Mouse (Mus musculus) hindbrain, embryonic 14.5 days (tissue): Measurements from ENCODE around the gene Nbdy. TPM values are rescaled to one million over a fixed set of nuclear protein-coding genes. Genes with fewer than 3 reads are reported as not detected.
A peak's percentile ranks its signal among the peaks of the same experiment; 100 is the strongest.

Source experiments
- ATAC-seq: fragments of 200-750 bp; cut with Nextera tagmentation; 2 replicates; pipeline ENCODE4 v1.8.0; 2017; ENCODE audit warnings: moderate number of reproducible peaks, mild to moderate bottlenecking, moderate TSS enrichment, moderate library complexity; ENCODE audit not compliant: low FRiP score
- DNase-seq: peaks from one replicate; pipeline ENCODE4 v3.0.0-alpha.2; 2015; ENCODE audit warnings: low spot score
- H3K27ac ChIP-seq: fragments of 300-500 bp; sonication (generic); 2 replicates; pipeline ENCODE4 v1.5.1; 2014; ENCODE audit warnings: mild to moderate bottlenecking, moderate library complexity
- H3K27me3 ChIP-seq: fragments of 300-500 bp; sonication (generic); 2 replicates; pipeline ENCODE4 v1.6.1; 2014; ENCODE audit warnings: mild to moderate bottlenecking, low read length, mixed read lengths; ENCODE audit not compliant: control insufficient read depth, insufficient read depth
- H3K36me3 ChIP-seq: fragments of 300-500 bp; sonication (generic); replicated peaks from 2 replicates; pipeline ENCODE4 v1.6.1; 2014; ENCODE audit not compliant: control insufficient read depth, insufficient read depth
- H3K4me1 ChIP-seq: fragments of 300-500 bp; sonication (generic); replicated peaks from 2 replicates; pipeline ENCODE4 v1.6.1; 2014; ENCODE audit warnings: antibody characterized with exemption, low read length, mixed read lengths; ENCODE audit not compliant: control insufficient read depth, insufficient read depth
- H3K4me2 ChIP-seq: fragments of 300-500 bp; sonication (generic); replicated peaks from 2 replicates; pipeline ENCODE4 v1.6.1; 2014; ENCODE audit warnings: mild to moderate bottlenecking, moderate library complexity
- H3K4me3 ChIP-seq: fragments of 300-500 bp; sonication (generic); replicated peaks from 2 replicates; pipeline ENCODE4 v1.5.1; 2014; ENCODE audit warnings: mild to moderate bottlenecking, low read length
- H3K9ac ChIP-seq: fragments of 300-500 bp; sonication (generic); 2 replicates; pipeline ENCODE4 v1.6.1; 2014
- H3K9me3 ChIP-seq: fragments of 300-500 bp; sonication (generic); 2 replicates; pipeline ENCODE4 v1.6.1; 2016; ENCODE audit warnings: low read length; ENCODE audit not compliant: control insufficient read depth
- WGBS: fragments of 180-500 bp; shearing (Covaris S2); extraction: QIAGEN DNeasy Blood & Tissue Kit; methylation state at CpG from one replicate; pipeline ENCODE4 v1.1.7; 2014; 5-methylcytosine and 5-hydroxymethylcytosine counted together
- polyA plus RNA-seq: library from polyadenylated mRNA; unstranded; fragments of >200 nt; fragmentation: Nextera tagmentation; extraction: Ambion mirVana; gene quantifications from 2 replicates; pipeline ENCODE4 v1.2.1, GENCODE M21; 2014

Gene Nbdy
- 152 and 171 TPM in 2 replicates for polyA plus RNA-seq

GRCm38 (mm10) chrX:153723110-153723916 lies at the start of gene Nbdy:
Nbdy (plus strand) TSS chrX:153723590.
- peak within 1 kb of the TSS; percentile 60 for H3K4me3 ChIP-seq
- H3K9me3 ChIP-seq = no peaks in the 10 kb centered on the region
- H3K9ac ChIP-seq = peak within 1 kb of the TSS; percentile 76
- H3K27ac ChIP-seq = peak within 1 kb of the TSS; percentile 86
- no peaks in the 10 kb centered on the region; the same call in 1 of the 2 replicates for H3K36me3 ChIP-seq
- peak; percentile 96 for ATAC-seq
- H3K4me1 ChIP-seq = peaks cover 6% of the 10 kb centered on the region; the same call in 1 of the 2 replicates
- peak; percentile 65 for DNase-seq
- peak within 1 kb of the TSS; percentile 66 for H3K4me2 ChIP-seq
- H3K27me3 ChIP-seq = no peaks in the 10 kb centered on the region
- WGBS = 14% methylated on average over 32 of the region's 32 CpGs

DNA sequence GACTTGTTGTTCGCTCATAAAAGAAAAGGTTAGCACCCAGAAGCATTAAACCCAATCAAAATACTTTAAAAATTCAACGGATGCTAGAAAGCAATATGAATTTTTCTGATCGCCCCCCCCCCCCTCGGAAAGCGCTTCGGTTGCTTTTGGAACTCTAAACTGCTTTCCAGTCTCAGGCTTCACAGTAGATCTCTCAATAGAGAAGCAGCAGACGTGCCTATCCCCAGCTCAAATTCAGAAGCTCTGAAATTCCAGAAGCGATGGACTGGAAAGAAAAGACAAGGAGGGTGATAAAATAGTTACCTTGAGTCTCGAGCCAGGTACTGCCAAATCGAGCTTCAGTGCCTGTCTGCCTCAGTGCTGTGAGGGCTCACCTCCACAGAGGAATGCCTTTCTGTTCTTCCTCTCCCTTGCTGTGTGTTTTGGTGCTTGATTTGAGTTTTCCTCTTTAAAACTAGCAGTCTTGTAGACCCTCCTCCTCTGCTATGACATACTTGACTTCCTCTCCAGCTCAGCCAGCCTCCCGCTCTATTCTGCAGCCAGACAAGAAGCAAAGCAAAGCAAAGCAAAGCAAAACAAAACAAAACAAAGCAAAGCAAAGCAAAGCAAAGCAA lies 27.5 kb upstream of the Nbdy start, which contains the start of gene Kctd12b:
Gene Kctd12b, minus strand, starts transcription at position 610 of the 614 bp plus-strand sequence.
- ATAC-seq (no peak), DNase-seq (no peak)
- Histone ChIP-seq H3K27me3 (no peaks in the 10 kb centered on the region), H3K4me1 (no peaks in the 10 kb centered on the region), H3K36me3 (no peaks in the 10 kb centered on the region), H3K9ac (peak within 1 kb of the TSS; percentile 39), H3K27ac (peak within 1 kb of the TSS; percentile 32; the same call in 1 of the 2 replicates), H3K9me3 (no peaks in the 10 kb centered on the region), H3K4me2 (peak within 1 kb of the TSS; percentile 40), H3K4me3 (peak within 1 kb of the TSS; percentile 26)
- 16% methylated on average over 11 of the region's 11 CpGs for WGBS

GRCm38 (mm10) chrX:153700463-153700862 lies 22.9 kb upstream of the Nbdy start:
- WGBS = 69% methylated on average over 3 of the region's 3 CpGs

GRCm38 (mm10) chrX:153707735-153708134 lies 15.7 kb upstream of the Nbdy start:
- no peaks in the 10 kb centered on the region for H3K4me1 ChIP-seq
- DNase-seq (peak; percentile 41), ATAC-seq (no peak)
- no peak overlapping the region for H3K4me2 ChIP-seq
- no peaks in the 10 kb centered on the region for H3K27me3 ChIP-seq
- no peak overlapping the region for H3K9ac ChIP-seq
- 32% methylated on average over 4 of the region's 4 CpGs for WGBS
- no peak overlapping the region for H3K4me3 ChIP-seq
- no peaks in the 10 kb centered on the region for H3K9me3 ChIP-seq
- no peaks in the 10 kb centered on the region for H3K36me3 ChIP-seq
- H3K27ac ChIP-seq = no peak overlapping the region

More at GRCm38 (mm10) chrX:153700463-153700862, 22.9 kb upstream of the Nbdy start:
- DNase-seq (no peak), ATAC-seq (no peak)
- Histone ChIP-seq H3K4me3 (no peak overlapping the region), H3K27ac (no peak overlapping the region), H3K4me2 (no peak overlapping the region), H3K9me3 (no peaks in the 10 kb centered on the region), H3K9ac (no peak overlapping the region), H3K27me3 (no peaks in the 10 kb centered on the region), H3K4me1 (no peaks in the 10 kb centered on the region), H3K36me3 (no peaks in the 10 kb centered on the region)

DNA sequence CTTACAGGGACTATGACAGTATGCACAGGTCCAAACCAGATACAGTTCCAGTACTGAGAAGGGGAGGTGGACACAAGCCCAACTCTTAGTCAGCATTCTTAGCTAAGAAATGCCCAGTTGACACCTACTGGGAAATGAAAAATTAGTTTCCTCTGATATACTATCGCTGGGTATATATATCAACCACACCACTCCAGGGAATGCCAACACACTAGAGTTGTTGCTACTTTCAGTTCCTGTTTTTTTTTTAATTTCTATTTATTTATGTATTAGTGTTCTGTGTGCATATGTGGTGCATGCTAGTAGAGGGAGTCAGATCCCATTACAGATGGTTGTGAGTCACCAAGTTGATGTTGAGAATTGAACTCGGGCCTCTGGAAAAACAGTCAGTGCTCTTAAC lies 6.7 kb upstream of the Nbdy start:
- DNase-seq (no peak), ATAC-seq (no peak)
- Histone ChIP-seq H3K9ac (no peak overlapping the region), H3K36me3 (no peaks in the 10 kb centered on the region), H3K4me2 (no peak overlapping the region), H3K9me3 (no peaks in the 10 kb centered on the region), H3K4me1 (no peaks in the 10 kb centered on the region), H3K4me3 (no peak overlapping the region), H3K27me3 (no peaks in the 10 kb centered on the region), H3K27ac (no peak overlapping the region)
- 88% methylated on average over 2 of the region's 2 CpGs for WGBS

DNA sequence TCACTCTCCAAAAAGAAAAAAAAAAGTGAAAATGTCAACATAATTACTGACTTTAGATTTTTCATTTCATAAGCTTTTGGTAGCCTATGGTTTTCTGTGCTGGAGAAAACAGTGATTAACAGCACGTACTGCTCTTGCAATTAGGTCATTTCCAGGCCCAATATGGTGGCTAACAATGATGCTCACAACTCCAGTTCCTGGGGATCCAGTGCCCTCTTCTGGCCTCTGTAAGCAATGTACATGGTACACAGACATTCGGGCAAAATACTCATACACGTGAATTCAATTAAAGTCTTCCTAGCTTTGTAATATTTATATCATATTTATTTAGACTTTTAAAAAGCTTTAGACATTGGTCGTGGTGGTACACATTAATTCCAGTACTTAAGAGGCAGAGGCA lies 3.8 kb upstream of the Nbdy start:
- no peak for DNase-seq
- Histone ChIP-seq H3K9me3 (no peaks in the 10 kb centered on the region), H3K4me2 (no peak overlapping the region), H3K36me3 (no peaks in the 10 kb centered on the region), H3K4me1 (no peaks in the 10 kb centered on the region), H3K27me3 (no peaks in the 10 kb centered on the region), H3K27ac (no peak overlapping the region), H3K4me3 (no peak overlapping the region), H3K9ac (no peak overlapping the region)
- no peak for ATAC-seq
- 40% methylated on average over 4 of the region's 4 CpGs for WGBS

- Histone ChIP-seq H3K9ac (peak overlapping the region; percentile 76), H3K27me3 (no peaks in the 10 kb centered on the region), H3K4me2 (peak overlapping the region; percentile 66), H3K36me3 (no peaks in the 10 kb centered on the region; the same call in 1 of the 2 replicates), H3K4me1 (peaks cover 6% of the 10 kb centered on the region; the same call in 1 of the 2 replicates), H3K4me3 (peak overlapping the region; percentile 60), H3K27ac (peak overlapping the region; percentile 3; the same call in 1 of the 2 replicates), H3K9me3 (no peaks in the 10 kb centered on the region)
- DNase-seq (peak; percentile 38), ATAC-seq (peak; percentile 46; the same call in 1 of the 2 replicates)
- 27% methylated on average over 3 of the region's 3 CpGs for WGBS
Observed at GRCm38 (mm10) chrX:153724400-153724799, 1.0 kb downstream of the Nbdy start.

GRCm38 (mm10) chrX:153735697-153736096 lies 12.3 kb downstream of the Nbdy start:
- H3K9ac ChIP-seq = no peak overlapping the region
- peaks cover 7% of the 10 kb centered on the region; the same call in 1 of the 2 replicates for H3K36me3 ChIP-seq
- H3K4me1 ChIP-seq = no peaks in the 10 kb centered on the region
- DNase-seq = no peak
- no peak overlapping the region for H3K4me2 ChIP-seq
- H3K4me3 ChIP-seq = no peak overlapping the region
- H3K27ac ChIP-seq = no peak overlapping the region
- ATAC-seq = no peak
- WGBS = 83% methylated on average over 4 of the region's 4 CpGs
- H3K9me3 ChIP-seq = no peaks in the 10 kb centered on the region
- no peaks in the 10 kb centered on the region for H3K27me3 ChIP-seq

DNA sequence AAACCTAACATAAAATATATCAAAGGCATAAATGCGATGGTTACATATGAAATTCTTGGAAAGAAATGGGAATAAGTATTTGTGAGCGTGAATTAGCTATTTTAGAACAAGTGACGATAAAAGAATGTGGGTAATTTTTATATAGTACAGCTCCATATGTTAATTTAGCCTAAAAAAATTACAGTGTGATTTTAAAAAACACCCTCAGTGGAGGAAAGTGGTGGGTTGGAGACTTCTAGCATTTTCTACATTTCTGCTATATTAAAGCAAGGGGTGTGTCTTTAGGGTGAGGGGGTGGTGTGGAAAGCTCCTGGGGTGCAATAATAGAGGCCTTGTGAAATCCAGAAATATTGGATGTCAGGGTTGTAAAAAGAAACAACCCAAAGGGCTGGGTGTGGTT lies 19.1 kb downstream of the Nbdy start:
- H3K4me2 ChIP-seq = no peak overlapping the region
- no peak overlapping the region for H3K4me3 ChIP-seq
- no peaks in the 10 kb centered on the region for H3K27me3 ChIP-seq
- no peak overlapping the region for H3K27ac ChIP-seq
- H3K9me3 ChIP-seq = no peaks in the 10 kb centered on the region
- H3K36me3 ChIP-seq = no peaks in the 10 kb centered on the region
- WGBS = 90% methylated on average over 3 of the region's 3 CpGs
- H3K4me1 ChIP-seq = no peaks in the 10 kb centered on the region
- no peak overlapping the region for H3K9ac ChIP-seq
- DNase-seq (no peak), ATAC-seq (no peak)
